Mouse (Mus musculus) adrenal gland, adult 2 months (tissue): ENCODE results near the gene Aff1. TPM values are rescaled to one million over a fixed set of nuclear protein-coding genes. Genes with fewer than 3 reads are reported as not detected.
A peak's percentile ranks its signal among the peaks of the same experiment; 100 is the strongest.

Experiments used
- DNase-seq: peaks from one replicate; pipeline ENCODE4 v3.0.0; 2021
- polyA plus RNA-seq: library from polyadenylated mRNA; depleted of rRNA; stranded (reverse); fragments of >200 nt; gene quantifications from 2 replicates; pipeline ENCODE4 v1.2.3, GENCODE M21; 2012
- total RNA-seq, 2 experiments: library from RNA; stranded (reverse); gene quantifications; 2 replicates each; pipeline ENCODE4 v1.2.3; 2021

Aff1 gene
- total and polyA plus RNA-seq, 3 experiments: 5.6 to 50.0 (median 32.8) TPM

DNA sequence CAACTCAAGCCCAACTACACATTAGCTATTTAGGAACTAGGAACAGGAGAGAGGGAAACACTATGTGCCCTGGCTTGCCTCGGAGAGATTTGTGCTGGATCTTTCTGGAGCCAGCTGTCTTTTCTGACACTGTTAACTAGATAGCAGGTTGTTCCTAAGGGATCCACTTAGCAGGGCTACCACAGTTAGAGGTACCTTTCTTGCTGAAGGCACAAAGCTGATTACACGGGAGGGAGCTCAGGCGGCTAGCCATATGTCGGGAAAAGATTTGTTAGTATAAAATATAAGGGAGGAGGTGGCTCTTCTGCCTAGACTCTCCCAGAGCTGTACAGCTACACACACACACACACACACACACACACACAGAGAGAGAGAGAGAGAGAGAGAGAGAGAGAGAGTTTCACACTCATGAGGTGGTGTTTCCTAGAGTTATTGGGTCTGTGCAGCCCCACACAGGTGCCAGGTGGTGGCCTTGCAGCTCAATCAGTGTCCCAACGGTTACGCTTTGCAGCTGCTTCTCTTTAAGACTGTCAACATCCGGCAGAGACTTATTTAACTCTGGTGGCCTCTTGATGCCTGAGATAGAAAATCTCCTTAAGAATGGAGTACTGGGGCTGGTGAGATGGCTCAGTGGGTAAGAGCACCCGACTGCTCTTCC, 34.2 kb downstream of the Aff1 start:
- no peak for DNase-seq

DNA sequence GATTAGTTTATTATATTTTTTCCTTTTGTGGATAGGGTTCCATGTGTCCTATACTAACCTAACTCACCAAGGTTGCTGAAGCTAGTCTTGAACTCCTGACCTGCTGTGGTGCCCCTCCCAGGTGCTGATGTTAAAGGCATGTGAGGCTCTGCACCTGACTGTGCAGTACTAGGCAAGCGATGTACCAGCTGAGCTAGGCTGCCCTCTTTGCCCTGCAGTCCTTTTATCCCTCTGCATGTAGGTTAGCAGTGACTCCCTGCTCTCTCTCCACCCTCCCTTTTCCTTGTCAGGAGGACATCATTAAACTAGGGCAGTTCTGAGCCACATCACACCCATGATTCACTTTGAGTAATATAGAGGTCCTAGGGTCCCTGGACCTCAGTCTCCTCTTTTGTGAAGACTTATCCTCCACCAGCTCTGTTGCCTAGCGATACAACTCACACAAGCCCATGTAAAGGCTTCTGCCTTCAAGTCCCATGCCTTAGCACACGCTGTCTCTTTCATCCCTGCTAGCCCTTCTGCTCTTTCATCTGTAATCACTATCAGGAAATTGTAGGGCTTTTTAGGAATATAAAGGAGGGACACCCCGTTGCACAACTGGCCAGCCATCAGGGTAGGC, 35.7 kb downstream of the Aff1 start:
- DNase-seq: no peak

GRCm38 (mm10) chr5:103729225-103729624, 37.1 kb downstream of the Aff1 start:
- DNase-seq: no peak

DNA sequence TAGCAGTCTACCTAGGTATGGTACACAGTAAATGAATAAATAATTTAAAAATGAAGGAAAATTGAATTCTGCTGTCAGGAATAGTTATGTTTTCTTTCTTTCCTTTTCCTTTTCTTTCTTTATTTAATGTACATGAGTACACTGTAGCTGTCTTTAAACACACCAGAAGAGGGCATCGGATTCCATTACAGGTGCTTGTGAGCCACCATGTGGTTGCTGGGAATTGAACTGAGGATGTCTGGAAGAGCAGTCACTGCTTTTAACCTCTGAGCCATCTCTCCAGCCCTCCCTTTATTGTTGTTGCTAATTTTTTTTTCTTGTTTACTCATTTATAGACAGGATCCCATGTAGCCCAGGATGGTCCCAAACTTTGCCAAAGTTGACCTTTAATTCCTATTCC, 38.0 kb downstream of the Aff1 start:
- no peak for DNase-seq

GRCm38 (mm10) chr5:103730727-103731126, 38.6 kb downstream of the Aff1 start:
- DNase-seq: no peak

GRCm38 (mm10) chr5:103732581-103732980, 40.4 kb downstream of the Aff1 start:
- DNase-seq: no peak

DNA sequence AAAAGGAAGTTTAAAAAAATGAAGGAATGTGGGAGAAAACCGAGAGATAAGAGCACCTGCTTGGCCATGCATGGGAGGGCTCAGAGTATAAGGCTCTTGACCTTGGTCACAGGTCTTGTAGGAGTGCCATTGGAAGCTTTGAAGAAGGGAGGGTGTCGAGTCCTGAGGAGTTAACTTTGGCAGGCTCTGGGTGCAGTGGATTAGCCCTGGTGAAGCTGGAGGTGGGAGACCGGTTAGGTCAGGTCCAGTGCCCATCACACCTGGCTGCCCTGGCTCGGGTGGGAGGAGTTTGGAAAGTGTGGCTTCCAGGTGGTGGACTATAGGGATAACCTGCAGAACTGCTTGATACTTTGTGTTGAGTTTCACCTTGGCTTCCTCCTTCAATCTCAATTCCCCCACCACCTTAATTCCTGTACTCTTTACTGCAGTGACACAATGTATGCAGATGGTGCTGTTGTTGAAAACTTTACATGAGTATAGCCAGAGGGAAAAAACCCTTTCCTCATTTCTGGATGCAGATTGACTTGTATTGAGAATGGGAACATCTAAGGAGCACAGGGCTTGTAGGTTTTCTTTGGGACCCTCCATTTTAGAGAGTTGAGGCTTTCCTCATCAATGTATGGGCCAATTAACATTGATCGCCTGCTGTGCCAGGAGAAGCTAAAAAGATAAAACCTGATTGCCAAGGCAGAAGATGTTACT, 43.4 kb downstream of the Aff1 start:
- no peak for DNase-seq

- no peak for DNase-seq
Measured at GRCm38 (mm10) chr5:103736553-103737207, 44.5 kb downstream of the Aff1 start.

GRCm38 (mm10) chr5:103737208-103738066, 45.3 kb downstream of the Aff1 start:
- DNase-seq: peak; percentile 82

DNA sequence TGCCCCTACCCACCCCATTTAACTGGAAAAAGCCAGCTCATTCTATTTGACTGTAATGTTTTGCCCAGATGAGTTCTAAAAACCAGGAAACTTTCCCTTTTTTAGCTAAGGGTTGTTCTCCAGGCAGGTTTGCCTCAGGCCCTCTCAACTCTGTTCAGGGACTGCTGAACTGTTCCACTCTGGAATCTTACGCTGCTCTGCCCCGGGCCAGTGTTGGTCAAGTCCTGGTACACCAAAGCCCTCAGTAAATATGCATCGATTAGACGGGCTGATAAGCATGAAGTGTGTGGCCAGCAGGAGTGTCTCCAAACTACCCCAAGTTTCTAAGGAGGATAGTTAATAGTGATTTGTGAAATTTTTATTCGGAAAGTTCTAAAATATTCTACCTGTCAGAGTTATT, 46.3 kb downstream of the Aff1 start:
- no peak for DNase-seq

- no peak for DNase-seq
Measured at GRCm38 (mm10) chr5:103739163-103739562, 47.0 kb downstream of the Aff1 start.

GRCm38 (mm10) chr5:103740093-103740902, 48.1 kb downstream of the Aff1 start:
- DNase-seq: no peak

DNA sequence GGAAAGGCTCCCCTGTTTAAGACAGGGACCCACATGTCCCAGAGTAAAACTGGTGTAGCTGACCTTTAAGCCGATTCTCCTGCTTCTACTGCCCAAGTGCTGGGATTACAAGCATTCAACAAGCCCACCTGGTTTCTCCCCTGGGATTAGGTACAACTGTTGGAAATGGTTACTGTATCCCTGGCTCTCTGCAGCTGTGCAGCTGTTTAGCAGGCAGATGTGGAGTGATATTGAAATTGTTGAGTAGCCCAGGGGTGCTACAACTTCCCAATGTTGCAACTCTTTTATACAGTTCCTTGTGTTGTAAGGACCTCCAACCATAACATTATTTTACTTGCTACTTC, 48.7 kb downstream of the Aff1 start:
- DNase-seq: no peak

GRCm38 (mm10) chr5:103741443-103741842, 49.3 kb downstream of the Aff1 start:
- DNase-seq: no peak

GRCm38 (mm10) chr5:103741992-103742391, 49.8 kb downstream of the Aff1 start:
- no peak for DNase-seq

GRCm38 (mm10) chr5:103744531-103744930, 52.4 kb downstream of the Aff1 start:
- no peak for DNase-seq

DNA sequence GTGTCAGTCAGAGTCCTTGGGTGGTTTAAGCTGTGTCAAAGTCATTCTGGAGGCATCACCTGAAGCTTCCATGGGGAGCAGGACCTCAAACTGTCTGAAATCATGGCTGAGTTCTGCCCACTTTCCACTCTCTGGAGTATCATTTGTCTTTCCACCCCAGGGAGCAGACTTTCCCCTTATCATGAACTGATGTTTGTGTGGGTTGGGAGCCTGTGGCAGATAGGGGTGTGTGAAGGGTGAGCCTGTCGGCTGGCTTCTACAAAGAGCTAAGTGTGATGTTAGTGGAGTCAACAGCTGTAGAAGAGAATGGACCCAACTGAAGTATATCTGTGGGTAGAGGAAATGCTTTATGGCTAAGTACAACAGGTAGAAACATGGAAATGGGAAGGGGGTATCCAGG, 53.5 kb downstream of the Aff1 start:
- no peak for DNase-seq

GRCm38 (mm10) chr5:103746561-103747085, 54.4 kb downstream of the Aff1 start:
- no peak for DNase-seq

DNA sequence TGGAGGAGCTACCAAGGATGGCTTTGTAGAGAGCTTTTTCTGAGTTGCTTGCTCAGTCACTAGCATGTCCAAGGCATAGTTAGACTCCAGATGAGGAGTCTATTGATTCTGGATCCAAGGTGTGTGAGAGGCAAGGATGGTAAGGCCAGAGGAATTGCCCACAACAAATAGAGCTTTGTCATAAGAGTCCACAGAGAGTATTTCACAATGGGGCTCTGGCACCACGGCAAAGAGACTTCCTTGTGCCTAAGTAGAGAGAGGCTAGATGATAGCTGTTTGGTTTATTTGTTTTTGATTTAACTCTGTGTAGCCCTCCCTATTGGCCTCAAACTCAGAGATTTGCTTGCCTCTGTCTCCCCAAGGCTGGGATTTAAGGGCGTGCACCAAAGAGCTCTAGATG, 54.9 kb downstream of the Aff1 start:
- no peak for DNase-seq

- DNase-seq: no peak
Measured at GRCm38 (mm10) chr5:103748343-103748742, 56.2 kb downstream of the Aff1 start.
